22 mouse cellular contexts compared by ENCODE assay signal in the genomic region with DNA sequence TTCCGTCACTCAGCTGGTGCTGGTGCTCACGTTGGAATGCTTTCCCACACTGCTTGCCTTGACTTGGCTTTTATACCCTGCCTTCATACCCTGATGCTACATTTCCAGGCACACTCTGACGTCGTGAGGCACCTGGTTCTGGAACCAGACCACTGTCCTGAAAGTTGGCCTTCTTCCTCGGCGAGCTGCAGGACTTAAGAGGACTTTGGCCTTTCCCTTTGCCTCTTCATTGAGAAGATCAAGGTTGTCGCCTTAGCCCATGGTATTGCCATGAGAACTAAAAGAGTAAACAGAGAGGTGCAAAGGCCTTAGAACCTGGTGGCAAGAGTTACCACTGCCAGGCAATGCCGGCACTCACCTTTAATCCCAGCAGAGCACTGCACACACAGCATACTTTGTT.
"Had no signal": no experiment of that assay in that cellular context is flagged by ENCODE, and none has a peak within 500 bp of the region (broad histone marks: within the 10 kb centered on the region; RNA-seq: fewer than 3 reads in every experiment).

No protein-coding gene starts in this region.

- H3K4me3 ChIP-seq: layer of hippocampus, adult 2 months; limb, embryonic 10.5 days; limb, embryonic 13.5 days; liver, embryonic 13.5 days; midbrain, embryonic 13.5 days; neural tube, embryonic 12.5 days; neural tube, embryonic 15.5 days had no signal

- DNase-seq: layer of hippocampus, adult 9-11 months; liver; liver, embryonic 13.5 days; lung, embryonic 14.5 days; right cerebral cortex, adult 18-20 months; right cerebral cortex, postnatal 14 days; right cerebral cortex, postnatal 4 days; thymus, adult 2 months; thymus, postnatal 14 days; thymus, postnatal 4 days had no signal

- H3K4me1 ChIP-seq: neural tube, embryonic 12.5 days had no signal

- H3K9ac ChIP-seq: limb, embryonic 13.5 days; liver, embryonic 13.5 days; lung, embryonic 14.5 days; midbrain, embryonic 13.5 days; neural tube, embryonic 12.5 days; neural tube, embryonic 15.5 days had no signal

- H3K27me3 ChIP-seq: liver, embryonic 13.5 days; midbrain, embryonic 13.5 days; neural tube, embryonic 12.5 days; neural tube, embryonic 15.5 days had no signal

- H3K9me3 ChIP-seq: limb, embryonic 10.5 days; limb, embryonic 13.5 days; liver, embryonic 13.5 days; midbrain, embryonic 13.5 days; neural tube, embryonic 12.5 days; neural tube, embryonic 15.5 days had no signal

- H3K36me3 ChIP-seq: limb, embryonic 10.5 days; limb, embryonic 13.5 days; liver, embryonic 13.5 days; midbrain, embryonic 13.5 days; neural tube, embryonic 12.5 days; neural tube, embryonic 15.5 days had no signal

- ATAC-seq: hindbrain, postnatal 0 days; inflammation-experienced regulatory T-cells, adult 6 months; intestine, embryonic 16.5 days; lung, postnatal 0 days; midbrain, embryonic 13.5 days had no signal

- H3K4me2 ChIP-seq: limb, embryonic 13.5 days; liver, embryonic 13.5 days; lung, embryonic 14.5 days; midbrain, embryonic 13.5 days; neural tube, embryonic 12.5 days; neural tube, embryonic 15.5 days had no signal

- H3K27ac ChIP-seq: hindbrain, postnatal 0 days; layer of hippocampus, adult 2 months; limb, embryonic 10.5 days; limb, embryonic 13.5 days; liver, embryonic 13.5 days; macrophage; midbrain, embryonic 13.5 days; neural tube, embryonic 12.5 days; neural tube, embryonic 15.5 days; stomach, postnatal 0 days had no signal
